Mouse (Mus musculus): Measurements from ENCODE around the gene Hoxc13. TPM values are rescaled to one million over a fixed set of nuclear protein-coding genes. Genes with fewer than 3 reads are reported as not detected.

The Hoxc13 gene
- total RNA-seq, 4 experiments from 2014 or later = not detected

DNA sequence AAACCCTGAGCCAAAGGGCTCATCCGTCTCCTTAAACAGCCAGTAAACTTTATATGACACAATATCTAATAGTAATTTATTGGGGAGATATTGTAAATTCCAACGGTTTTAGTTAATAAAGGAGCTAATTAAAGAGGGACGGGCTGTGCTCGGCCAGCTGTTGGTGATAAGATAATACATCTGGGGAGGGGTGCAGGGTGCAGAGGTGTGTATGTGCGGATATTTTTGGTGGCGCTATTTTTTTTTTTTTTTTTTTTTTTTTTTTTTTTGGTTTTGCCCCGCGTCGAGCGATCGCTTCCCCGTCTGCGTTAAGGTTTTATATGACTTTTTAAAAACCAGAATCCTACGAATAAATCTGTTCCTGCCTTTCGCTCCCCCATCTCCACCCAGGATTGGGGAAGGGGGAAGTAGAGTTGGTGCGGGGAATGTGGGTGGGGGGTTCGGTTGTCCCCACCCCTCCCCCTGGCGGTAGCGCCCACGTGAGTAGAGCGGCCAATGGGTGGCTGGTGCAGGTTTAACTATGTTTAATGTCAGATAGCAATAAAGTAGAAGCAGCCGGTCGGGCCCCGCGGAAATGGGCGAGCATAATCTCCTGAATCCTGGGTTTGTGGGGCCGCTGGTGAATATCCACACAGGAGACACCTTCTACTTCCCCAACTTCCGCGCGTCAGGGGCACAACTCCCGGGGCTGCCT is 15.5 kb downstream of the Hoxc13 start, which contains the start of gene Hoxc12:
Gene Hoxc12, plus strand, starts transcription at position 479 of the 694 bp plus-strand sequence.
- no peak for DNase-seq (ENCODE audit: low spot score in 2 of 2)

DNA sequence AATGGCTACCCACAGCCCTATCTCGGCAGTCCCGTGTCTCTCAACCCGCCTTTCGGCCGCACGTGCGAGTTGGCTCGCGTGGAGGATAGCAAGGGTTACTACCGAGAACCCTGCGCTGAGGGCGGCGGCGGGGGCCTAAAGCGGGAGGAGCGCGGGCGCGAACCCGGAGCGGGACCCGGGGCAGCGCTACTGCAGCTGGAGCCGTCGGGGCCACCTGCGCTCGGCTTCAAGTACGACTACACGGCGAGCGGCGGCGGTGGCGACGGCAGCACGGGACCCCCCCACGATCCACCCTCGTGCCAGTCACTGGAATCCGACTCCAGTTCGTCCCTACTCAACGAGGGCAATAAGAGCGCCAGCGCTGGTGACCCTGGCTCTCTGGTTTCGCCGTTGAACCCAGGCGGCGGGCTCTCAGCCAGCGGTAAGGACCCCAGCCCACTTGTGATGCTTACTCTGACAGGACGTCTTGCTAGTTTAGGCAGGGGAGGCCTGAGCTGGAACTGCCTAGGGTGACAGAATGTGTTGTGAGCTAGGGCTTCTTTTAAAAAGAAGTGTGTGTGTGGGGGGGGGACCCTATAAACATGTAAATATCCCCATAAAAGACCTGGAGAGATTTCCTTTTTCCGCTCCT is 16.2 kb downstream of the Hoxc13 start:
- DNase-seq (ENCODE audit: low spot score in 2 of 2) = no peak

DNA sequence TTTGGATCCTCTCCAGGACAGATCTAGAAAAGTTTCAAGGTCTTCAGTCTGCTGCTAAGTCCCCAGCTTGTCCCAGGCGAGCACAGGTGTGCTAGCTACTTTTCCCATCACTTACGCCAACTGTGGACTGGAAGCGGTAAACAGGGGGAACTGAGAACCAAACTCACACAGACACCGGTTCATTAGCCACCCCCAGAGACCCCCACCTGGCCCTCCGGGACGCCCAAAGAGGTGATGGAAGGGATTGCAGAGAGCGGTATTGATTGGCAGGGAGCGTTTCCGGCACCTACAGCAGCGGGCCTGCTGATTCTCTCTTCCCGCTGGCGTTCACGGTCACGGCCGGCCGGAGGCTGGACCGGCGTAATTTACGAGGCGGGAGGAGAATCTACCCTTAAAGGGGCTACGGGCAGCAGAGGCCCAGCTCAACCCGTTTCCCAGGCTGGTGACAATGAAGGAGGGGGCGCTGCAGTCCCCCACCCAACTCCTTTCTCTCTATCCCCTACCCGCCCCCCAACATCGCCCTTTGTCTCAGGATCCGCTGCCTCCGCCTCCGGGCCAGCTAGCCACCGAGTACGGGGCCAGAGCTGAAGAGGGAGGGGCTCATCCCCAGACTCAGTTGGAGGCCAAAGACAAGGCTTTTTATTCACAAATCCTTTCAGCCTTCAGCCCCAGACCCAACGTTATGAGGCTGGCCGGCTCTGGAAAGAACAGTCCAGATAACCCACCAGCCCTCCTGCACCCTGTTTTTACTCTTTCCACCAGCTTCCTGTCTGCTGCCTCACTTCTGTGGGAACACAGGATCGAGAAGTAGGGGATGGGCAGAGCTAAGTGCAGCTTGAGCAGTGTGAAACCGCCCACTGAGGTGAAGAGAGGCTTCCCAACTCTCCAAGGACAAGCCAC is 18.6 kb downstream of the Hoxc13 start:
- no peak for DNase-seq (ENCODE audit: low spot score in 2 of 2)

DNA sequence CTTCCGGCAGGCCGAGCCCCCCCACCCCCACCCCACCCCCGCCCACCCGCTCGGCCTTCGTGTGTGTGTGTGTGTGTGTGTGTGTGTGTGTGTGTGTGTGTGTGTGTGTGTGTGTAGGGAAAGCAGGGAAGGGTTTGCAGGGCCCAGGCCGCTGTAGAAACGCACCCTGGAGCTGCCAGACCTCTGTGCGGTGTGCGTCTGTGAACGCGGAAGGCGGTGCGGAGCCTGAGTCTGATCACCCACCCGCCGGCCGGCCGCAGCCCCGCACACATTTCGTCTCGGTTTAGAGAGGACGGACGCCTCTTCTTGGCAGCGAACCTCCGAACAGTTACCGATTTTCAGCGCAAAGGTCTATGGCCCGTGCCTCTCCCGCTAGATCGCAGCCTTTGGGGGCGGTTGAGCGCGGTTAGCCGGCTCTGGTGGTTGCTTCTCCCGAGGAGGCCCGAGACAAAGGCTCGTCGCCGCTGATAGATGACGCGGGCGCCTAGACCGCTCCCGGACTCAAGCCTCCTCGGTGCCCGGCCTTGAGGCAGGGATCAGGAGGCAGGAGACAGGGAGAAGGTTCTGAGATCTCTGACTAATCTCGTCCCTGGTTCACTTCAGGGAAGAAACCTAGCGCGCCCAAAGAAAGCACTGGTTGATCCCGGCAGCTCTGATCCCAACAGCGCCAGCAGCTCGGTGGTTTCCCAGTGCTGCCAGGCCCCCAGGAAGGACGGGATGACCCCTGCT is 22.0 kb downstream of the Hoxc13 start:
- DNase-seq (ENCODE audit: low spot score in 2 of 2) = no peak

DNA sequence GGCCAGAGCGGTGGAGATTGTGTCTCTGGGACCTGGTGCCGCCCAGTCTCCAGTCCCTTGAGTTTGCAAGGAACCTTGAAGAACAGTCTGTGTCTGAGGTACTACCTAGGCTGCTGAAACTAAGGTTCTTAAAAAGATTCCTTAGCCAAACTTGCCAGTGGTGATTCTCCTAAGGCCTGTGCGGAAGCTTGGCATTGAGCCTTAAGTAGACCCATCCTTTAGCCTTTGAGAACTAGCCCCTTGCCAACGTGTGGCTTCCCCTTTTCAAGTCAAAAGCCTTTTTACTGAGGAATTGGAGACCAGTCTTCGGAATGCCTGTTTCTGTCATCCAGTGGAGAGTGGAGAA is 22.5 kb downstream of the Hoxc13 start:
- no peak for DNase-seq (ENCODE audit: low spot score in 2 of 2)

DNA sequence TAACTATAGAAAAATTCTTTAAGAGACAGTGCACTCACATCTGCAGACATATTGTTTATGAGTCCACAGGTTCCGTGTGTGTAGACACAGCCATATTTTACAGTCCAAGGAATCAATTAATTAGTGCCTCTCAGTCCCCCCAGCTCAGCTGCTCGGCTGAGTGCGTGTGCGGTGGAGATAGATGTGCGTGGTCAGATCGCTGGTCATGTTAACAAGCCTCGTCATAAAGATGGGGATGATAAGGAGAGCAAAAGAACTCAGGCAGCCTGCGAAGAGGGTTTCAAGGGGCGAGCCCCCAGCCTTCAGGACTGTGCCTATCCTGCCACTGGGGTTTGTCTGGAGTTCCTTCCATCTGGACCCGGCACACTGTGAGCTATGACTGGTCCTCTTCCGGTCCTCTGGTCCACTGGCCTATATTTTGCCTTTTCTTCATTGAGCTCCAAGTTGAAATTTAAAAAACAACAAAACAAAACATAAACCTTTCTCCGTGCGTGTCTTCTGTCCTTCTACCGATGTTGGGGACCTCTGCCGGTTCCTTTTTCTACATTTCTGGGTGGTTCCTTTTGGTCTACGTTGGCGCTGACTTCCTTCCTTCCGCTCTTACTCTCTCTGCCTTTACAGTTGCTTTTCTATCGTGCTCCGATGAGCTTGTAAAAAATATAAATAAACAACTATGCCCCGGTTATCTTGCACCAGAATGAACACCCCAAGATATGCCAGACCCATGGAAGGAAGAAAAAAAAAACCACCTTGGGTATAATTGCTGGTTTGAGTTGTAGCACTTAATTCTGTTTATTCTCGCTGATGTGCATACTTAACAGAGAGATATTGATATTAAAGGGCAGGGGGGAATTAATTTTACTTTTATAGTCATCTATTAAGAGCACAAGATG is 24.5 kb downstream of the Hoxc13 start:
- no peak for DNase-seq (ENCODE audit: low spot score in 2 of 2)

DNA sequence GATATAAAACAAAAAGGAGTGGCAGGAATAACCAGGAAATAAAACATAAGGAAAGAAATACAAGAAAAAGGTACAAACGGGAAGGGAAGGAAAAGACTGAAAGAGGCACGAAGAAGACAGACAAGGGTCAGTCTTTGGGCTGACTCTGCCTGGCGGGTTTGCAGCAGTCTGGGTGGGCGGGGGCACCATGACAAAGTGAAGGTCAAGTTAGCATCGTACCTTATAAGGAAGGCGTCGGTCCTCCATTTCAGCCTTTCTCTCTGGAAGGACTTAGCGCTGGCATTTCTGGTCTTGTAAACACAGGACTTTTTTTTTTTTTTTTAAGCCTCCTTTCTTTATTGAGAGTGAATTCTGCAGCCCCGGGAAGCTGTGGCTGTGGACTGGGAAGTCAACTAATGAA is 26.4 kb downstream of the Hoxc13 start:
- DNase-seq (ENCODE audit: low spot score in 2 of 2) = no peak

DNA sequence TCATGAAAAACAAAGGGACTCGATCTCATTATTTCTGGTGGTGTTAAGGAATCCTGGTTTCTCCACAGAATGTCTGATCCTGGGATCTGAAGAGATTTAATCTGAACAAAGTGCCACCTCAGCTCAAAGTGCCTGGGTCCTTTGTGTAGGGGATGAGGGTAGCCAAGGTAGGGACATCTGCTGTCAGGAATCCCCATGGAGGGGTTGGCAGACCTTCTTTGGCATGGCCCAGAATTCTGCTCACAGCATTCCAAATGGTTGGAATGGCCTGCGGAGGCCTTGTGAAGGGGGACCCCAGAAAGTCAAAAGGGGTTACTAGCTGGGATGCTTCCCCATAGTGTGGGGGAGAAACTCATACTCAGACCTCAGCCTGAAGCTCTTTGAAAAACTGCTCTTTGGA is 27.9 kb downstream of the Hoxc13 start:
- no peak for DNase-seq (ENCODE audit: low spot score in 2 of 2)

DNA sequence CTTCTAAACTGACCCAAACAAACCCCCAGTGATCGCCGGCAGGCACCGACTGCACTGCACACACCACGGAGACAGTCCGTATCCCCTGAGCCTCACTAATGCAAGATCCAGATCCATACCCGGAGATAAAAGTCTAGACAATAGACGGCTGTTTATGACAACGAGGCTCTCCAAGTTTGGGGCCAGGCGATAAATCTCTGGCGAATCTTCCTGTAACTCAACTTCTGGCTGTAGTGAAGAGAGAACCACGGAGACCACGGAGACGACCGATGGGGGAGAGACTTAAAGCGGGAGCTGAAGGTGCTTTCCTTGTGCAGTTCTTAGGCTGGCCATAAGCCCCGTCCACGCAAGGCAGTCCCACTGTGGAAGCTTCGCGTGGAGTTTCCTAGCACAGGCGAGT is 28.8 kb downstream of the Hoxc13 start:
- no peak for DNase-seq (ENCODE audit: low spot score in 2 of 2)

DNA sequence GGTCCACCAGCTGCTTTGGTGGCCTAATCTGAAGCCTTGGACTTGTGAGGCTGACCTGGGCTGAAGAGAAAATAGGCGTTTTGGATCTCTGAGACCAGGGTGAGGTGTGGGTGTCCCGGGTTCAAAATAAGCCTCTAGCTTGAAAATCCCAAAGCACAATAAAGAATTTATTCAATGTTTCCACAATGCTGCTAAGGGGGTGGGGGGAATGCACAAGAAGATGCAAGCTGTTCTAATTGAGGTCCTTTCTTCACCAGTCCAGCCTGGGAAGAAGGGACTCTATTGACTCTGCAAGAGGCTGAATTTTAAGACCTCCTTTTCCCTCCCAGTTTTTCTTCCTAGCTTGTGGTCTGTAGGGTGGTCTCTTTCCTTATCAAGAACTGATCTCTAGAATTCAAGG is 30.0 kb downstream of the Hoxc13 start:
- DNase-seq (ENCODE audit: low spot score in 2 of 2) = no peak

DNA sequence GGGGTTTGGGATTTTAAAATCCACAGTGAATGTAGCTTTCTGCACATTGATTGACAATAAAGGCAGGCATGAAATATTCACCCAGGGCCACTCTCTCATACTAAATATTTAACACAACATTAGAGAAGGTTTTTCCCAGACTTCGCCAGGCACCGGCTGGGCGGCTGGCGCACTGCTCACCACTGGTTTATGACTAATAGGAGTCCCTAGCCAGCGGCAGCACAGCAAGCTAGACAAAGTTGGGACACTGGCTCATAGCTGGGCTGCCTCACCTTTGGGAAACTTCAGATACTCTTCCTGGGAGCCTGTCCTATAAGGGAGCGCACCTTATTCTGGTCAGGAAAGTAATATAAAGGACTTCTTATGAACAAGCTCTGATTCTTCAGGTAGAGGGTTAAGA is 32.7 kb downstream of the Hoxc13 start:
- no peak for DNase-seq (ENCODE audit: low spot score in 2 of 2)

DNA sequence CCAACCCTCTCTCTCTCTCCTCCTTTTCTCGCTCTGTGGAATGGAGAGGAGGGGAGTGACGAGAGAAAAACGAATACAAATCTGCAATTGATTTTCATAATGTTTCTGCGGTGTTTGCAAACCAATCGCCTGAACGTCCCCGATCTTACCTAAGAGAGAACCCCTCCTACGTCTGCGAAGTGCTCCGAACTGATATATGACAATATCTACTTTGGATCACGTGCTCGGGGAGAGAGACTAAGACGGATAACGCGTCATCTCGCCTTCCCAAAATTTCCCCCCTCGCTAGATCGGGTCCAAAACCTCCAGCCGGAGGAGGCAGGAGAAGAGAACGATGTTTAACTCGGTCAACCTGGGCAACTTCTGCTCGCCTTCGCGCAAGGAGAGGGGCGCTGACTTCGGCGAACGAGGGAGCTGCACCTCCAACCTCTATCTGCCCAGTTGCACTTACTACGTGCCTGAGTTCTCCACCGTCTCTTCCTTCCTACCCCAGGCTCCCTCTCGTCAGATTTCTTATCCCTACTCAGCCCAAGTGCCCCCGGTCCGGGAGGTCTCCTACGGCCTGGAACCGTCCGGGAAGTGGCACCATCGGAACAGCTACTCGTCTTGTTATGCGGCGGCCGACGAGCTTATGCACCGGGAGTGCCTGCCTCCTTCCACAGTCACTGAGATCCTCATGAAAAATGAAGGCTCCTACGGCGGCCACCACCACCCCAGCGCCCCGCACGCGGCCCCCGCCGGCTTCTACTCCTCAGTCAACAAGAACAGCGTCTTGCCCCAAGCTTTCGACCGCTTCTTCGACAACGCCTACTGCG is 33.5 kb downstream of the Hoxc13 start, which contains the start of gene Hoxc11:
Gene Hoxc11, plus strand, starts transcription at position 236 of the 815 bp plus-strand sequence.
- DNase-seq (ENCODE audit: low spot score in 2 of 2) = no peak

DNA sequence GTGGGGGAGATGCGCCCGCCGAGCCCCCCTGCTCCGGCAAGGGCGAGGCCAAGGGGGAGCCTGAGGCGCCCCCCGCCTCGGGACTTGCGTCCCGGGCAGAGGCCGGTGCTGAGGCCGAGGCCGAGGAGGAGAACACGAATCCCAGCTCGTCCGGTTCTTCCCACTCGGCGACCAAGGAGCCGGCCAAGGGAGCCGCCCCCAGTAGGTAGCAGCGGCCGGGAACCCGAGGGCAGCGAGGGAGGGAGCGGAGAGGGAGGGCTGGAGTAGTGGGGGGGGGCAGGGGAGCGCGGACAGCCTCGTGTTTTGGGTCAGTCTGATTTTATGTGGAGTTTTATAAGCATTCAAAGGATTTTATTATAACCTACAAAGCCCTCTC is 34.1 kb downstream of the Hoxc13 start:
- no peak for DNase-seq (ENCODE audit: low spot score in 2 of 2)

DNA sequence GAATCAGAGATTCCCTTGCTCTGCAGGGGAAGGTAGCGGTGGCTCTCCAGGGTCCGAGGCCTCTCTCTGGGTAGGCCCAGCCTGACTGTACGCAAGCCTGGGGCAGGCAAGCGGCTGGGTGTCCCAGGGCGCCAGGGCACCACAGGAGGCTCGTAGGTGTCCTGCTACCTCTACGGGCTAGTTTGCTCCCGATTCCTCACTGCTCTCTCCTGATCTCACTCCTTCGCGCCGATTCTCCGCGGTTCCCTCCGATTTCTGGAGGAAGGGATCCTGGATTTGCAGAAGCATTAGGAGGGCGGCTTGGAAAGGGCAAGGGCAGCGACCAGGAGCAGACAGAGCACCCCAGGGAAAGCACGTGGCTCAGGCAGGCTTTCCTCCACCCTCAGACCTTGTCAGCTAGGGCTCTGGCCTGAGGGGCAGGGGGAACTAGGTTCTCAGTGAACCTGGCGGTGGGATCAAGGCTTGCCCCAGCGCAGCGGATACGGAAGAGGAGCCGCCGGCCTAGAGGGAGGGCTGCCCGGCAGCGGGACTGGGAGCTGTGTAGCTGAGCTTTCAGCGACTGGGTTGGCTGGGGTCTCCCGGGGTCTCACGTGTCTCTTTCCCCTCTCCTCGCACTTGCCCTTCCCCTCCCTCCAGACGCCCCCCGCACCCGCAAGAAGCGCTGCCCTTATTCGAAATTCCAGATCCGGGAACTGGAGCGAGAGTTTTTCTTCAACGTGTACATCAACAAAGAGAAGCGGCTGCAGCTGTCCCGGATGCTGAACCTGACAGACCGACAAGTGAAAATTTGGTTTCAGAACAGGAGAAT is 35.1 kb downstream of the Hoxc13 start:
- DNase-seq (ENCODE audit: low spot score in 2 of 2) = no peak

DNA sequence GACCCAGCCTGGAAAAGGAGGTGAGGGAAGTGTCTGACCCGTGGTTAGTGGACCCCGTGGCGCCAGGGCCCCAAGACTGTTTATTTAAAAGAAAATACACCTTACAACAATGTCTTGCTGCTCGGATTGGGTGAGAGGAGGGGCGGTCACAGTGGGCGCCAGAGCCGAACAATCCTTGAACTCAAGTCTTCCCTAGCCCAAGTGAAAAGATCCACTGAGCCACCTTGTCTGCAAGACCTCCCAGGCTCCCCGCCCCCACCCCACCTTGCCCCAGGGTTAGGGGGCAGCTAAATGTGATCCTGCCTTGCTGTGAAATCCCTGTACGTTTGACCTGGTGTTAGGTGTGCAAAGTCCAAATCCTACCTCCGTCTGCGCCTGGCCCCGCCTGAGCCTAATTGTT is 36.0 kb downstream of the Hoxc13 start:
- DNase-seq (ENCODE audit: low spot score in 2 of 2) = no peak

DNA sequence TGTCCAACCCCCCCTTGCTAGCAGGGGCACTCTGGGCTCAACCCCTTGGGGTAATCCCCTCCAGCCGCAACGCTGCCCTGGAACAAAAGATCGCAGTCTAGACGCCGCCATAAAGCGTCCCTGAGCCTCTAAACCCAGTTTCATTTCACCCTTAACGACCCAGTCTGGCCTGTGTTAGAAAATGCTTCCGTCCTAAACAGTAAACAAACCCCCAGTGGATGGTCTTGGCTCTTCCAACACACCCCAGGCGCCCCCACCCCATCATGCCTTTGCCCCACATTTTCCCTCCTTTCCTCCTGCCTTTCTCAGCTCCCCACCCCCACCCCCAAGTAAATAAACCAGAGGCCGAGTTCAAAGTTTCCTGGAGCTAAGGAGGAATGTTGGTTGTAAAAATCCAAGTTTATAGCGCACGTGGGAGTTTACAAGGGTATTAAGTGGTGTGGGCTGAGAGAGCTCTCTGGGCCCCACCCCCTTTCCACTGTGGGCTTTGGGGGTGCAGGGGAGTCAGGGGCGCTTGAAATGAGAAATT is 38.8 kb downstream of the Hoxc13 start:
- no peak for DNase-seq (ENCODE audit: low spot score in 2 of 2)

DNA sequence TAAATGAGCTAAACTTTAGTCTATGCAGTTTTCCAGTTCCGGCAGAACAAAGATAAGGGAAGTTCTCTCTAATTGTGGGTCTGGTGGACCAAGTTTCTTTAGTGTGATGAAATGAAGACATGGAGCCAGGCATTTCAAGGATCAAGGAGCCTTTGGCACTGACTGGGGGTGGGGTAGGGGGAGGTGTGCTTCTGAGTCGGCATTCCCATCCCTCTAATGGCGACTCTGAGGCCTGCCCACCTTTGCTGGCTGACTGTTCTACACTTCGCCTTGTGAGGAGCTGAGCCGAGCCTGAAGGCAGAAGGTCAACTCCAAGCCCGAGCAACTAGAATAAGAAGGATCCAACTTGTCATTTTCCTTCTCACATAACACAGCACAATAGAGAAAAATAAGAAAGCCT is 40.8 kb downstream of the Hoxc13 start:
- DNase-seq (ENCODE audit: low spot score in 2 of 2) = no peak

DNA sequence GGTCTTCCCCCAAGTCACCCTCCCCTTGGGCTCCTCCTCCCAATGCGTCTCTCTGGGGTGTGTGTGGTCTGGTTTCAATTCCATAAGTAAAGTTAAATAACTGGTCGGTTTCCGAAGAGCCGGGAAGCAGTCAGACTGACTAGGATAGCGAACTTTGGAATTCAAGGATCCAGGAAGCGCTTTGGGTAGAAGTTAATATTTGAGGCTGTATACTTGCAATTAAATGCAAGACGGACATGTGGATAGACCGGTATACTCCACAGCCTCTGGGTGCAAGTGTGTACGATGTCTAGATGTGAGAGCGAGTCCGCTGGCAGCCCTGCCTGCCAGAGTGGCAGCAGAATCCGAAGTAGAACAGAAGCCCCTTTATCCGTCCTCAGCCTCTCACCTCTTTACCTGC is 41.6 kb downstream of the Hoxc13 start:
- no peak for DNase-seq (ENCODE audit: low spot score in 2 of 2)

DNA sequence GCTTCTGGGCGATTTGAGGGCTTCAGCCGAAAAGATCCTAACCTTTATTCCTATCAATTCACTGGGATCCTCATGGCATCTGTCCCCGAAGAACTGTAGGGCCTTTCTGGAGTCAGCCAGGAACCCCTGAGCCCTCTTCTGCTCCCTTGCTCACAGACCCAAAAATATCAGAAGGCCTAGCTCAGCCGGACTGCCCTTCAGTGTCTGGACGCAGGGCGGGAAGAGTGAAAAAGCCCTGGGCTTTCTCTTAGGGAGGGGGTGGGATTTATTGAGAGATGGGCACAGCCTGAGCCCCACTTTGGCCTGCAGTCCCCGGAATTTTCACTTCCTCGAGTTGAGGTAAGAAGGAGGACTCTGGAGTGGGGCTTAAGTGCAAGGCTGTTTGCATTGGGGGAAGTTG is 42.4 kb downstream of the Hoxc13 start:
- DNase-seq (ENCODE audit: low spot score in 2 of 2) = no peak

Data from layer of hippocampus, adult 8-10 months (tissue).